Mouse (Mus musculus): Measurements from ENCODE around the gene Wdr47.
A peak's percentile ranks its signal among the peaks of the same experiment; 100 is the strongest.
"Not testable (repeated sequence)": the region's sequence is repeated elsewhere in the genome, so short reads cannot be mapped to it uniquely, and the experiment has no call there.

The Wdr47 gene

GRCm38 (mm10) chr3:108639412-108639811, 48.3 kb downstream of the Wdr47 start:
- DNase-seq (ENCODE audit: low spot score in 2 of 2): no peak

GRCm38 (mm10) chr3:108640998-108641397, 49.9 kb downstream of the Wdr47 start:
- no peak for DNase-seq (ENCODE audit: low spot score in 2 of 2)

GRCm38 (mm10) chr3:108644856-108645255, 53.8 kb downstream of the Wdr47 start:
- DNase-seq (ENCODE audit: low spot score in 2 of 2): no peak

GRCm38 (mm10) chr3:108646036-108646435, 55.0 kb downstream of the Wdr47 start:
- peak; percentile 48 to 58 for DNase-seq (ENCODE audit: low spot score in 2 of 2)

GRCm38 (mm10) chr3:108647681-108648080, 56.6 kb downstream of the Wdr47 start:
- DNase-seq (ENCODE audit: low spot score in 2 of 2): not testable (repeated sequence)

GRCm38 (mm10) chr3:108652866-108653642, 62.0 kb downstream of the Wdr47 start:
- no peak for DNase-seq (ENCODE audit: low spot score in 2 of 2)

GRCm38 (mm10) chr3:108653710-108654379, 62.8 kb downstream of the Wdr47 start, which contains the start of gene Clcc1:
TSS of gene Clcc1 (plus strand) at chr3:108653913.
- DNase-seq (ENCODE audit: low spot score in 2 of 2): peak; percentile 96 to 97

GRCm38 (mm10) chr3:108654566-108654965, 63.5 kb downstream of the Wdr47 start:
- no peak for DNase-seq (ENCODE audit: low spot score in 2 of 2)

- DNase-seq (ENCODE audit: low spot score in 2 of 2): no peak
These were observed 64.4 kb downstream of the Wdr47 start for GRCm38 (mm10) chr3:108655486-108655885.

- no peak for DNase-seq (ENCODE audit: low spot score in 2 of 2)
These were observed 67.5 kb downstream of the Wdr47 start for GRCm38 (mm10) chr3:108658612-108659011.

GRCm38 (mm10) chr3:108660941-108661340, 69.9 kb downstream of the Wdr47 start:
- no peak for DNase-seq (ENCODE audit: low spot score in 2 of 2)

GRCm38 (mm10) chr3:108676616-108677015, 85.5 kb downstream of the Wdr47 start:
- DNase-seq (ENCODE audit: low spot score in 2 of 2): peak; percentile 46 to 64

- DNase-seq (ENCODE audit: low spot score in 2 of 2): no peak
These were observed 89.9 kb downstream of the Wdr47 start for GRCm38 (mm10) chr3:108681004-108681403.

- not testable (repeated sequence) for DNase-seq (ENCODE audit: low spot score in 2 of 2)
These were observed 92.5 kb downstream of the Wdr47 start for GRCm38 (mm10) chr3:108683597-108683996.

- no peak for DNase-seq (ENCODE audit: low spot score in 2 of 2)
These were observed 94.6 kb downstream of the Wdr47 start for GRCm38 (mm10) chr3:108685701-108686100.

- DNase-seq (ENCODE audit: low spot score in 2 of 2): no peak
These were observed 97.9 kb downstream of the Wdr47 start for GRCm38 (mm10) chr3:108689015-108689441.

- no peak for DNase-seq (ENCODE audit: low spot score in 2 of 2)
These were observed 98.4 kb downstream of the Wdr47 start for GRCm38 (mm10) chr3:108689446-108689845.

- no peak for DNase-seq (ENCODE audit: low spot score in 2 of 2)
These were observed 98.9 kb downstream of the Wdr47 start for GRCm38 (mm10) chr3:108689979-108690378.

- DNase-seq (ENCODE audit: low spot score in 2 of 2): no peak
These were observed 103.2 kb downstream of the Wdr47 start for GRCm38 (mm10) chr3:108694321-108694720.

Measured in right cerebral cortex, postnatal 10 days (tissue).